Mouse (Mus musculus): Measurements from ENCODE around the gene Slc38a1. TPM values are rescaled to one million over a fixed set of nuclear protein-coding genes. Genes with fewer than 3 reads are reported as not detected.
A peak's percentile ranks its signal among the peaks of the same experiment; 100 is the strongest.

Gene Slc38a1
- total RNA-seq, 2 experiments from 2014 or later, result 0.69 to 2.0 TPM

DNA sequence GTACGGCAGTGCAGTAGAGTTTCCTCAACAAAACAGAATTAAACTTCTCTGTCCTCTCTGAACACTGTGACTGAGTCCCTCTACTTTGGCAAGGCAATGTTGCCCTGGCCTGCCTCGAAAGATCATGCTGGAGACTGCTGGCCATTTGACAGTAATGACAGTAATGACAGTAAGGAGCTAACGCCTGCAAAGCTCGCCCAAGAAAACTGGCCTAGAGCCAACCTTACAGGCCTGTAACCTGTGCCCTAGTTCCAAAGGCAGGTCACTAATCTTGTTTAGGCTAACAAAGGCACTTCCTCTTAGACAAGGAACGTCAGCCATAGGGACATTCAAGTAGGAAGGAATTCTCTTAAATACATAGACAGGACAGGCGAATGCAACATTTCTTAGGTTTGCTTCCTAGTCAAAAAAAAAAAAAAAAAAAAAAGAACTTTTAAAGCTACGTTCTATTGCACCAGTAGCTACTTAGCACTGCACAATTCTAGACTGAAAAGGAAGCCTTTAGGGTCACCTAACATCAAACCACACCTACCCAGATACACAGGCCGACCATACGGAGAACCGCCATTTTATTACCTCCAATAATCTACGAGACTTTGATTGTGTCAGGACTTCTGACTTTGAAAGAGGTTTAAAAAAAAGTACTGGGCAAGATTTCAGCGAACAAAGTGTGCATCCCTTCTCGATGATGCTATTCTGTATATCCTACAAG lies 74.3 kb downstream of the Slc38a1 start:
- DNase-seq, result no peak
- intact Hi-C loops (cut with DNase I), result no loop called here

DNA sequence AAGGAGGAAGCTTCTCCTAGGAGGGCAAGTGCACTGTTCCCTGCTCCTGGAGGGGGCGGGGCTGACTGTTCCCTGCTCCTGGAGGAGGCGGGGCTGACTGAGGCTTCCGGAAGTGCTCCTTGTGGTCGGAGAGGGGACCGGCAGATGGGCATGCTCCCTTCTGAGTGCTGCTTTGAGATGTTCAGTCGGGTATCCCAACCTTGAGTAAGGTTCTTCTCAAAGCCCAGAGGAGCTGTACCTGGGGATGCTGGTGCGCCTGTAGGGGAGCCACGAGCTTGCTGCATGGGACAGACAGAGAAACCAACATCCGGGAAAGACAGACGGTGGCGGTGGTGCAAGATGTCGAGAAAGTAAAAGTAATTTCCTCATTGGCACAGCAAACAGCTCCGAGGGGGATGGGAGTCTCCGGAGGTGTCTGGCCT lies 75.9 kb downstream of the Slc38a1 start:
- intact Hi-C loops (cut with DNase I), result no loop called here

DNA sequence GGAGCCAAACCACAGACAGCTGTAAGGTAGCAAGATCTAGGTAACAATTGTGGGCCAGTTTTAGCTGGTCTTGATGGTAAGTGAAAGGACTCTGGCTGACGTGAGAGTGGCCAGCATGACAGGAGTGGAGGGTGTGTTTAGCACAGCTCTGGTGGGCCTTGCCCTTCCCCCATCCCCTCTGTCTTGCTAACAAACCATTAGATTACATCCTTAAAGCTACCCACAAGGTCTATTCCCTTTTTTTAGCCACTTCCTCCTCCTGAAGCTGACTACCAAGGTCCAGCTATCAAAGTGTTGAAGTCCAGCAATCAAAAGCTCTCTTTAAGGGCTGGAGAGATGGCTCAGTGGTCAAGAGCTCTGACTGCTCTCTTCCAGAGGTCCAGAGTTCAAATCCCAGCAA lies 78.9 kb downstream of the Slc38a1 start:
- intact Hi-C loops (cut with DNase I), result no loop called here
- DNase-seq, result no peak

More for the DNA sequence above, 75.9 kb downstream of the Slc38a1 start:
- DNase-seq, result peak in 1 of 2 experiments; percentile 22

DNA sequence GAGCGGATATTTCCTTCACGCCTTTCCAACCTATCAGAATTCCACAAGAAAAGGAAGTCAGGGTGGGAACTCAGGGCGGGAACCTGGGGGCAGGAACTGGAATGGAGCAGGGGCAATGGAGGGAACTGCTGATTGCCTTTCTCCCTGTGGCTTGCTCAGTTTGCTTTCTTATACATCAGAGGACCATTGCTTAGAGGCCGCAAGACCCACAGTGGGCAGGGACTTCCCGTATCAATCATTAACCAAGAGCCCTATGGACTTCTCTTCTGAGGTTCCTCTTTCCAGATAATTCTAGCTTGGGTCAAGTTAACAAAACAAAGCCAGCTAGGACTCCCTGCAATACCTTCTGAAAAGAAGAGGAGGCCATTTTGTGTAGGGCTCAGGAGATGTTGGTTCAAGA lies 80.2 kb downstream of the Slc38a1 start:
- no peak for DNase-seq
- intact Hi-C loops (cut with DNase I), result no loop called here

DNA sequence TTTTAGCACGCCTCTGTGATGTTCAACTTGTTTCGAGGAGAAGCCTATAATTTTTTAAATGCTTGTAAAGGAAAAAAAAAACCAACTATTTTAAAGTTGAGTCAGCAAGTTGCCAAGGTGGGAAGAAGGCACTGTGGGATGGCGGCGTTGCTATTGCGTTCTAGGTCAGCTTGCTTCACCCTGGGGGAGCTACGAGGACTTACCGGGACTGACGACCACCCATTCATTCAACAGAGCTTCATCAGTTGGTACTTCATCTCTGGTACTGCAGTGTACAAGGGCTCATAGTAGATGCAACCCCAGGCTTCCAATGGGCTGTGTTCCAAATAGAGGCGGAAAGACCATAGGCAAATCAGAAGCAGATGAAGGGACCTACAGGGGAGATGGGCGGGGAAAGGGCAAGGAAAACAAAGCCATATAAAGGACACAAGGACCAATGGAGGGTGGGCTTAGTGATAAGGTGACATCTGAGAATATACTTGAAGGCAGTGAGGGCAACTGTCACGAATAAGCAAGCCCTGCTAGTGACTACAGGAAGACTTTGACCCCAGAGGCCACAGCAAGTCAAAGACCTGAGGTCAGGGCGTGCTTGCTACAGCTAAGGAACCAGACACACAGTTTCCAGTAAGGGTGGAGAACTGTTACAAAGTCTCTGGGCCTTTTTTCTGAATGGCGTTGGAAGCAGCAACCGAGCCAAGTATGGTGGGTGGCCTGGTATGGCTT lies 82.0 kb downstream of the Slc38a1 start:
- DNase-seq, result no peak
- intact Hi-C loops (cut with DNase I), result no loop called here

DNA sequence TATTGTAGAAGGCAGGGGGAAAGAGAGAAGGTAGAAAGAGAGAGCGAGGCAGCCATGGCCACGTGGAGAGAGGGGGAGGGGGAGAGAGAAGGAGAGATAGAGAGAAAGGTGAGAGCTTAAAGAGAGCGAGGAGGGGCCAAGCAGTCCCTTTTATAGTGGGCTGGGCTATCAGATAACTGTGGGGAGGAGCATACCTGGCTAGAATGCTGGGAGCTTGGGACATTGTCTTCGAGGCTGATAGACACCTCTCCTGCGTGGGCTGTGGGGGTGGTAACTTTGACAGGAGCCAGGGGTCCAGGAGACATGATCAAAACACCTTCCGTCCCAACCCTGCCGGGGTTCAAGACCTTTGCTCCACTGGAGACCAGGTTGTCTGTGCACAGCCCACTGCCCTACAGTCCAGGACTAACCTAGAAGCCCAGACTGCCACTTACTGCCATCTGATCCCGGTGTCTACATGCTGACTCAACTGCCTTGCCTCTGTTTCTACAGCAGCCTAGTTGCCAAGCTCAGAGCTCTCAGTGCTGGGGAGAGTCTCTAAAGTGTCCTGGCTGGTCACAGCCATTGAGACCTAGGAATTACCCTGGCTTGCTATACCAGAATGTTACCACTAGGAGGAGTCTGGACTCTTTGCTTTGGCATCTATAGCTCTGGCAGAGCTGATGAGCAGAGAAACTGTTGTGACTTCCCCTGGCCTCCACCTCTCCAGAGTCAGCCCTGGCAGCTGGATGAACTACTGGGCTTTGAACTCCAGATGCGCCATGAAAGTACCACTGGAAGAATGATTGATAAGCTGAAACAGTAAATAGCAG lies 90.9 kb downstream of the Slc38a1 start:
- intact Hi-C loops (cut with DNase I), result loop anchor here (5.0 to 10.0 kb wide), 2 partner anchors 116 to 633 kb away; no protein-coding TSS in a partner anchor
- DNase-seq, result peak in 1 of 2 experiments; percentile 21

DNA sequence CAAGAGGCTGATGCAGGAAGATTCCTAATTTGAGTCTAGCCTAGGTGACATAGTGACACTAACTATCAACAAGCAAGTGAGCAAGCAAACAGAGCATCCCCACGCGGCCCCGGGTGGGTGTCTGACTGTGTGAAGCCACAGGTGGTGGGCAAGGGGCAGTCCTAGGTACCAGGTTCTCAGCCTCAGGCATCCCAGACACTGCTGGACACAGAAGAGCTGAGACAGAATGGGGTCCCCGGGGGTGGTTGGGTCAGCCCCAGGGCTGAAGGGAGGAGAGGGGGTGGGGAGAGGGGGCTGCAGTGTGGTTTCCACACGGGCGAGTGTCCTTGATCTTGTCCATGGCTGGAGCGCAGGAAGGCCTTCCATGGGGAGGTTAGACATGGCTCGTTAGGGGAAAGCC lies 91.6 kb downstream of the Slc38a1 start:
- DNase-seq, result no peak
- intact Hi-C loops (cut with DNase I), result loop anchor here (5.0 to 10.0 kb wide), 2 partner anchors 116 to 634 kb away; no protein-coding TSS in a partner anchor

DNA sequence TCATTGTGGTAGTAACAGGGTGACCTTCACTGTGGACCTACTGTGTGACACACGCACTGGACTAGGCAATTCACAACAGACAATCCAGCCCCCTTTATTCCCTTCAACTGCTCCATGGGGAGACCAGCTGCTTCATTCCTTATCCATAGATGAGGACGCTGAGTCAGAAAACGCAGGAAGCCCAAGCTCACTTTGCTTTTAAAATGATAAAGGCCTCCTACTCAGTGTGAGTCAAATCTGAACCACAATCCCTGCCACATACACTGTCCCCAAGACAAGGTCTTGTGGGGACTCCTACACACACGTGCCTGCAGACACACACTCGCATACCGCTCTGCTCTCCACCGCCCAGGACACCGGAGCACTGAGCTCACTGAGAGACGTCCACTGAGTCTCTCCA lies 94.3 kb downstream of the Slc38a1 start:
- intact Hi-C loops (cut with DNase I), result loop anchor here (10.0 kb wide), 1 partner anchor 386 kb away; no protein-coding TSS in a partner anchor
- no peak for DNase-seq

DNA sequence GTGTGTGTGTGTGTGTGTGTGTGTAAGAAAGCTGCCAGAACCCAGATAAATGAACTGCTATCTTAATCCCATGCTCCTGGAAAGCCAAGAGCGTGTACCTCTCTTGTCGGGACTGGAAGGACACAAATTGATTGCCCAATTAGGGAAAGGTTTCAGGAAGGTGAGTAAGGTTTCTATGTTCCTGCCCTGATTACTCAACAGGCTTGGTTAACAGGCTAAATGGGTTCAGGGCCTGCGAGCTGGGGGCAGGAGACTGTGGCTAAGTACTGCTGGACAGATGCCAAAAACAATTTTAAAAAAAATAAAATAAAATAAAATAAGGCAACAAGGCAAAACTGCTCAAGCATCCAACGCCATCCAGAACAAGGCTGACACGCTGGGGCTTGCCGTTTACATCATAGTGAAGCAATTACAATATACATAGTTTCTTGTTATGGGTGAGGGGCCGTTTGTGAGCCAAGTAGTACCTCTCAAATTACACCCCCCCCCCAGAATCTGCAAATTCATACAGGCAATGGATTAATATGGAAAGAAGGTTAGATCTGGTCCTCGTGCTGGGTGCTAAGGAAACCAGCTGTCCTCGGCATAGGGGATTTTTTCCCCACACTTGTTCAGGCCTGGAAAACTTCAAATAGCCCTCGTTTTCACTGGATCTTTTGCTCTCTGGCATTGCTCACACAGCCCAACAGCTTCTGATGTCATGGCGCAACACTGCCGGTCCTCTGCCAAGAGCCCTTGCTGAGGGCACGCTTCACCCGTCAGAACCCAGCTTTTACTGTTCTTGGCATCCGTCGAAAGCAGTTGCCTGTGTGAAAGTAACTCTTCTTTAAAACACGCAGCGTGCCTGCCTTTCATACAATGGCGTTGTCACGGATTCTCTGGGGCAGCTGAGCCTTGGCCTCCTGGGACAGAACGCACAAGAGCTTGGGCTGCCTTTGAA lies 95.2 kb downstream of the Slc38a1 start:
- no peak for DNase-seq
- intact Hi-C loops (cut with DNase I), result loop anchor here (10.0 kb wide), 1 partner anchor 387 kb away; no protein-coding TSS in a partner anchor

DNA sequence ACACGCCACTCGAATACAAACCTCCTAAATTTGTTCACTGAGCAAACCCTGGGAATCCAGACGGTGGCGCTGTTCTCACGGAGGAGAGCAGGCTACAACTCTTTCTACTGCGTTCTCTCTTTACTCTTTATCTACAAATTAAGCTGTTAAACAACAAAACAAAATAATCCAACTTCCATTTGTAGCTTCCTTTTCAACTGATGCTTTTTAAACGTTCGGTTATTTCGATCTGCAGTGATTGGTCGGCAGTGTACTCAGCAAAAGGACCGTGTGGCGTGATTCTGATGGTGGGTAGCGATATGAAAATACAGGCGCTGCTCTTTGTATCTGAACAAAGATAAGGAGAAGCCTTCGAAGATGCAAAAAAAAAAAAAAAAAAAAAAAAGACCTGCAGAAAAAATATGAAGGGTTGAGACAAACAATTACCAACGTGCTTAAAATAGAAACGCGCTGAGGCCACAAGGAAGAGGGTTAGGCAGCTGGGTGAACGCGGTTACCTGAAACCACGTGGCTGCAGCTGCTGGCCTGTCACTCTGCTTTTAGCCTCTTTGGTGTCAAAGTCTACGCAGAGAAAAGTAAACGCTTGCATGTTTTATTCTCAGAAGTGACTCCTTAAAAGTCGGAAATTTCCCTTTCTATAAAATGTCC lies 99.4 kb downstream of the Slc38a1 start:
- intact Hi-C loops (cut with DNase I), result loop anchor here (10.0 kb wide), 1 partner anchor 391 kb away; no protein-coding TSS in a partner anchor
- no peak for DNase-seq

DNA sequence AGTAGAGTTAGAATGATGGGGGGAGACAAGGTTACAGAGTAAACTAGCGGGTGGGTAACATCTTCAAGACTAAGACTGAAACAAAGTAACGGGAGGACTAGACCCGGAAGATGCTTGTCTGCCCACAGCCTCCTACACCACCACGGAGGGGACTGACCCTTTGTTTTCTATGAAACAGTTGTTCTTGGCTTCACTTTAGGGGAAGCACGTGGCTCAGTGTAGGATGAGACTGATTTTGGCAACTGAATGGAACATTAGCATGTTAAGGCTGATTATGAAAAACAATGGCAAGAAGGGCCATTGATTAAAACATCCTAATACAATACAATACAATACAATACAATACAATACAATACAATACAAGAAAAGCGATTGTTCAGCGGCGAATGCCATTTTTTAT lies 100.6 kb downstream of the Slc38a1 start:
- intact Hi-C loops (cut with DNase I), result loop anchor here (10.0 kb wide), 1 partner anchor 393 kb away; no protein-coding TSS in a partner anchor
- DNase-seq, result no peak

DNA sequence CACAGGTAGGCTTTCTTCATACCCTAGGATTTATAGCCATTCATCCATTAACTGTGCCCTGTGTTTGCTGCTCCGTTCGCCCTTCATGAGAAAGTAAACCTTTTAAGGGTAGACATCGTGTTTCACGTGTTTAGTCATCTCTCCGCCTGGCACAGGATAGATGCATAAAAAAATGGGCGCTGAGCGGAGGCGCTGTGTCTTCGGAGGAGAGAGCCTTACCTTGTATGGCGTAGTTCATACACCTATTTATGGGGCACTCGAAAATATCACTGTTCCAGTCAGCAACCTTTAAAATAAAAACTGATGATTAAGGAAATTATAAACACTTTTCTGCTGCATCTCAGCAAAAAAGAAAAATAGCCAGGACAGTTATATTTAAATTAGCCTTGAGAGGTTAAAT lies 105.4 kb downstream of the Slc38a1 start:
- DNase-seq, result no peak
- intact Hi-C loops (cut with DNase I), result no loop called here

DNA sequence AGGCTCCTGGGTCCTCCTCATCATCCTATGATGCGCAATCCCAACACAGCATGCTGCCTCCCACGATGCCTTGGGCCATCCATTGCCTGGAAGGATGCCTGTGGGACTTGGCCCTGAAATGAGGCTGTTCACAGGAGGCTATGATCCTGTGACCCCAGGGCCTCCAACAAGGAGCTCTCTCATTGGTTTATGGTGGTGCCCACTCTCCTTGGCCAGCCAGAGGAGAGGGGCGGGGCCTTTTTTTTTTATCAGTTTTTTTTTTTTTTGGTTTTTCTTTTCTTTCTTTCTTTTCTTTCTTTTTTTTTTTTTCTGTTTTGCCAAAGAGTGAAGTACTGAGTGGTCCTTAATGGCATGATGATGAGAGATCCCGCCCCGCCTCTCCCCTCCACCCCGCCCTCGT lies 106.3 kb downstream of the Slc38a1 start:
- no peak for DNase-seq
- intact Hi-C loops (cut with DNase I), result no loop called here

DNA sequence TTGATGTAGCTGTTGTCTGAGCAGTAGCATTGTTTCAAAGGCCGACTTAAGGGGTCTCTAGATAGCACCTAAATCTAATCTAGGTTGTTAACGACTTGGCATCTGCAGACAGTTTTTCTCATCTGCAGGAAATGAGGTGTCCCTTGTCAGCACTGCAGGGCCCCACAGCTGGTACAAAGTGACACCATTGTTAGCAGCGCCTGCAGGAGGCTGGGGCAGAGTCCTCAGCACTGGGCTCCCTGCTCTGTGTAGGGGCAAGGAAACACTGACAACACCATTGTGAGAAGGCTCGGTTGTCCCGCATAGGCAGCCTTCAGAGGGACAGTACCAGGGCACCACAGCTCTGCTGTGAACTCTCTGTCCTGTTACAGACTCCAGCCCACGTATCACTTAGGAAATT lies 115.0 kb downstream of the Slc38a1 start:
- no peak for DNase-seq
- intact Hi-C loops (cut with DNase I), result no loop called here

DNA sequence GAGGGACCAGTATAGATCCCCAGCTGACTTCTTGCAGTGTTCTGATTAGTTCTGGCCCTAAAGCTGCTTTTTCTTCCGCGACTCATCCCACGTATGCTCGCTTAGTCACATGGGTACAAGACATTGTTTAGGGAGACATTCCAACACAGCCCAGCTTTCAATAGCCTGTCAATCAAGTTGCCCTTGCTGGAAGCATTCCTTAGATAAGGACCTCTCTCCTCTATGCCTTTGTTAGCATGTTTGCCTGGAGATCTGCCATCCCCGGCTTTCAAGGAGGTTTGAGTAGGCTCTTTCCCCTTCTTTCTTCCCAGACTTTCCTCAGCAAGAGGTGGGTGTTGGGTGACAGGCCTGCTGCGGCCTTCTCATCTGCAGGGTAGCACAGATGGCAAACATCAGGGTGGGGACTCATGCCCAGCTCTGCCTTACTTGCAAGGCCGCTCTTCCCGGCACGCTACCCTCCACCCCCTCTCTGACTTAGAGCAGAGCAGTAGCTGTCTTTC lies 118.4 kb downstream of the Slc38a1 start:
- DNase-seq, result no peak

More for the DNA sequence above, 118.4 kb downstream of the Slc38a1 start:
- intact Hi-C loops (cut with DNase I), result no loop called here

All from gastrocnemius, postnatal 36 days (tissue).